In the genomic region with DNA sequence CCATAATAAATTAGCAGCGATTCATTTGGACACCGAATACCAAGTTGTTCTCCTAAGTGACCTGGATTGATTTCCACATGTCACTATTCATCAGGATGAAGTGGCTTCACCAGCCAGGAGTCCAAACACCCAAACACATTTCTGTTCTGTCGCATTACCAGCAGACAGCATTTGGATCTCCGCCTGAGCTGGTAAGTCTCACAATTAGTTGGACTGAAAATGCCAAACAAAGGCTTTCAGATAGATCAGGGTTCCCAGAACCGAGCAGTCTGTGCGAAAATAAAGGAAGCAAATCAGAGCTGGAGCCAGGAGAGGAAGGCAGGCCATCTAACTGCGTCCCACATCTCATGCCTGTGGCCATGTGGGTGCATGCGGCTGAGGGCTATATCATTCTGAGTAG, we compare ENCODE assay signal across 15 mouse cellular contexts.
DNase-seq lines count a peak whose midpoint lies in the region; ATAC-seq and TF ChIP-seq lines count a peak whose summit lies in the region.
"Had no signal": no experiment of that assay in that cellular context is flagged by ENCODE, and none has a peak within 500 bp of the region (broad histone marks: within the 10 kb centered on the region; RNA-seq: fewer than 3 reads in every experiment).

No protein-coding gene starts in this region.

- no peak for DNase-seq in forebrain, embryonic 11.5 days (ENCODE audit: low spot score)
- DNase-seq in left cerebral cortex, postnatal 4 days = peak; percentile 36
- DNase-seq in left cerebral cortex, adult 18-20 months (ENCODE audit: low spot score in 2 of 2) = no peak
- DNase-seq in hindbrain, postnatal 0 days (ENCODE audit: low spot score) = peak; percentile 64
- peak; percentile 47 for DNase-seq in retina, embryonic 14.5 days (ENCODE audit: low spot score)
- no peak for DNase-seq in lung, adult 2 months
- DNase-seq in left cerebral cortex, adult 8-10 months (ENCODE audit: low spot score in 2 of 2) = no peak
- DNase-seq: adrenal gland, postnatal 25 days; cerebellum, adult 9-11 months; gastrocnemius, postnatal 25 days; kidney, adult 18-20 months; kidney, postnatal 14 days had no signal

- WGBS in forebrain, embryonic 15.5 days = 43% methylated on average over 8 of the region's 8 CpGs
- WGBS in forebrain, embryonic 11.5 days = 89% methylated on average over 8 of the region's 8 CpGs
- WGBS in hindbrain, postnatal 0 days = 40% methylated on average over 8 of the region's 8 CpGs
- WGBS in lung, adult 2 months = 51% methylated on average over 8 of the region's 8 CpGs

- no peak for TF ChIP-seq CTCF in hindbrain, postnatal 0 days (IDR thresholded peaks at IDR 0.05; ENCODE audit: low read depth)
- TF ChIP-seq CTCF in lung, adult 2 months (IDR thresholded peaks at IDR 0.05; ENCODE audit: insufficient read depth, low read length) = no peak

- no peak for ATAC-seq in forebrain, embryonic 15.5 days (replicated peaks)
- no peak for ATAC-seq in forebrain, embryonic 11.5 days (replicated peaks; ENCODE audit: low FRiP score)
- no peak for ATAC-seq in hindbrain, postnatal 0 days
- ATAC-seq: liver, embryonic 12.5 days had no signal

- no peaks in the 10 kb centered on the region for H3K27me3 ChIP-seq in forebrain, embryonic 15.5 days
- H3K27me3 ChIP-seq in forebrain, embryonic 11.5 days (ENCODE audit: control insufficient read depth, insufficient read depth, low read length) = no peaks in the 10 kb centered on the region
- H3K27me3 ChIP-seq in hindbrain, postnatal 0 days (ENCODE audit: insufficient read depth, low read length) = no peaks in the 10 kb centered on the region
- H3K27me3 ChIP-seq: liver, embryonic 12.5 days; neural tube, embryonic 13.5 days had no signal

- no peak overlapping the region for H3K4me3 ChIP-seq in forebrain, embryonic 15.5 days
- no peak overlapping the region for H3K4me3 ChIP-seq in forebrain, embryonic 11.5 days (ENCODE audit: low read depth, low read length)
- H3K4me3 ChIP-seq in hindbrain, postnatal 0 days (ENCODE audit: low read length) = no peak overlapping the region
- H3K4me3 ChIP-seq in lung, adult 2 months (replicated peaks; ENCODE audit: extremely low read depth, low read depth, low read length) = no peak overlapping the region
- H3K4me3 ChIP-seq: liver, embryonic 12.5 days; neural tube, embryonic 13.5 days had no signal

- H3K27ac ChIP-seq in forebrain, embryonic 15.5 days (replicated peaks) = peak overlapping the region; percentile 62
- no peak overlapping the region for H3K27ac ChIP-seq in forebrain, embryonic 11.5 days (ENCODE audit: low read depth, low read length)
- H3K27ac ChIP-seq in hindbrain, postnatal 0 days = no peak overlapping the region; the same call in 1 of the 2 replicates
- H3K27ac ChIP-seq: liver, embryonic 12.5 days; neural tube, embryonic 13.5 days had no signal

- H3K4me1 ChIP-seq in forebrain, embryonic 15.5 days = peaks cover 12% of the 10 kb centered on the region
- no peaks in the 10 kb centered on the region for H3K4me1 ChIP-seq in forebrain, embryonic 11.5 days (replicated peaks; ENCODE audit: control insufficient read depth, insufficient read depth, low read length)
- peaks cover 8% of the 10 kb centered on the region; the same call in 1 of the 2 replicates for H3K4me1 ChIP-seq in hindbrain, postnatal 0 days (ENCODE audit: insufficient read depth, low read length)
- H3K4me1 ChIP-seq in lung, adult 2 months (ENCODE audit: control insufficient read depth, insufficient read depth, low read length) = no peaks in the 10 kb centered on the region
- H3K4me1 ChIP-seq: liver, embryonic 12.5 days had no signal

- no peak for TF ChIP-seq POLR2A in lung, adult 2 months (IDR thresholded peaks at IDR 0.05; ENCODE audit: borderline replicate concordance, extremely low read depth, low read depth, low read length)

- no peak overlapping the region for H3K4me2 ChIP-seq in forebrain, embryonic 15.5 days (replicated peaks)
- no peak overlapping the region for H3K4me2 ChIP-seq in forebrain, embryonic 11.5 days (ENCODE audit: low read depth, low read length, severe bottlenecking)
- no peak overlapping the region for H3K4me2 ChIP-seq in hindbrain, postnatal 0 days (ENCODE audit: low read depth, low read length)
- H3K4me2 ChIP-seq: liver, embryonic 12.5 days; neural tube, embryonic 13.5 days had no signal

- no peak overlapping the region for H3K9ac ChIP-seq in forebrain, embryonic 15.5 days (replicated peaks)
- H3K9ac ChIP-seq in forebrain, embryonic 11.5 days (ENCODE audit: low read length) = no peak overlapping the region
- H3K9ac ChIP-seq in hindbrain, postnatal 0 days (replicated peaks; ENCODE audit: low read length) = no peak overlapping the region
- H3K9ac ChIP-seq: liver, embryonic 12.5 days; neural tube, embryonic 13.5 days had no signal

- no peaks in the 10 kb centered on the region for H3K36me3 ChIP-seq in forebrain, embryonic 15.5 days
- H3K36me3 ChIP-seq in forebrain, embryonic 11.5 days (ENCODE audit: control insufficient read depth, insufficient read depth, low read length) = no peaks in the 10 kb centered on the region
- H3K36me3 ChIP-seq in hindbrain, postnatal 0 days (ENCODE audit: insufficient read depth, low read length) = no peaks in the 10 kb centered on the region
- H3K36me3 ChIP-seq: liver, embryonic 12.5 days; neural tube, embryonic 13.5 days had no signal

- H3K9me3 ChIP-seq in forebrain, embryonic 15.5 days = no peaks in the 10 kb centered on the region
- no peaks in the 10 kb centered on the region for H3K9me3 ChIP-seq in forebrain, embryonic 11.5 days (ENCODE audit: control insufficient read depth, low read length)
- no peaks in the 10 kb centered on the region for H3K9me3 ChIP-seq in hindbrain, postnatal 0 days (ENCODE audit: low read length)
- H3K9me3 ChIP-seq: liver, embryonic 12.5 days; neural tube, embryonic 13.5 days had no signal

- intact Hi-C loops in left cerebral cortex, postnatal 4 days (cut with DNase I) = no loop called here

Comparison
In these comparisons a context has a peak if more than half of its experiments do, and no peak if none do; other contexts are left out.
1. DNase-seq: peak in left cerebral cortex, postnatal 4 days (single experiment), hindbrain, postnatal 0 days (single experiment) and retina, embryonic 14.5 days (single experiment); none in forebrain, embryonic 11.5 days (single experiment), left cerebral cortex, adult 18-20 months (0 of 2), lung, adult 2 months (single experiment) and left cerebral cortex, adult 8-10 months (0 of 2).